Mouse (Mus musculus) liver, embryonic 16.5 days (tissue): ENCODE measurements around the gene Babam2. TPM values are rescaled to one million over a fixed set of nuclear protein-coding genes. Genes with fewer than 3 reads are reported as not detected.

Source experiments
- ATAC-seq: fragments of 200-750 bp; cut with Nextera tagmentation; 2 replicates; pipeline ENCODE4 v1.8.0; 2017; ENCODE audit warnings: low read depth, mild to moderate bottlenecking, moderate number of reproducible peaks, moderate library complexity
- H3K27ac ChIP-seq: fragments of 300-500 bp; sonication (generic); 2 replicates; pipeline ENCODE4 v1.5.1; 2014; ENCODE audit warnings: mild to moderate bottlenecking, low read length
- H3K27me3 ChIP-seq: fragments of 300-500 bp; sonication (generic); 2 replicates; pipeline ENCODE4 v1.6.1; 2014; ENCODE audit warnings: low read depth, low read length, mixed read lengths; ENCODE audit not compliant: control insufficient read depth, insufficient read depth
- H3K36me3 ChIP-seq: fragments of 300-500 bp; sonication (generic); 2 replicates; pipeline ENCODE4 v1.6.1; 2014; ENCODE audit warnings: mild to moderate bottlenecking; ENCODE audit not compliant: control insufficient read depth, insufficient read depth
- H3K4me1 ChIP-seq: fragments of 300-500 bp; sonication (generic); 2 replicates; pipeline ENCODE4 v1.6.1; 2014; ENCODE audit warnings: low read depth, low read length, mixed read lengths; ENCODE audit not compliant: control insufficient read depth
- H3K4me2 ChIP-seq: fragments of 300-500 bp; sonication (generic); 2 replicates; pipeline ENCODE4 v1.6.1; 2014; ENCODE audit warnings: low read depth, low read length, mixed read lengths
- H3K4me3 ChIP-seq: fragments of 300-500 bp; sonication (generic); 2 replicates; pipeline ENCODE4 v1.5.1; 2014; ENCODE audit warnings: low read depth, mild to moderate bottlenecking, low read length
- H3K9ac ChIP-seq: fragments of 300-500 bp; sonication (generic); 2 replicates; pipeline ENCODE4 v1.6.1; 2014; ENCODE audit warnings: low read depth, low read length
- H3K9me3 ChIP-seq: fragments of 300-500 bp; sonication (generic); replicated peaks from 2 replicates; pipeline ENCODE4 v1.6.1; 2016; ENCODE audit warnings: low read length; ENCODE audit not compliant: control insufficient read depth
- WGBS: fragments of 180-500 bp; shearing (Covaris S2); extraction: QIAGEN DNeasy Blood & Tissue Kit; methylation state at CpG from one replicate; pipeline ENCODE4 v1.1.7; 2014; ENCODE audit not compliant: insufficient replicate concordance; 5-methylcytosine and 5-hydroxymethylcytosine counted together
- polyA plus RNA-seq: library from polyadenylated mRNA; unstranded; fragments of >200 nt; fragmentation: Nextera tagmentation; extraction: Ambion mirVana; gene quantifications from 2 replicates; pipeline ENCODE4 v1.2.1, GENCODE M21; 2015

The Babam2 gene
- polyA plus RNA-seq, 1 experiment from 2014 or later = 32.4 TPM

DNA sequence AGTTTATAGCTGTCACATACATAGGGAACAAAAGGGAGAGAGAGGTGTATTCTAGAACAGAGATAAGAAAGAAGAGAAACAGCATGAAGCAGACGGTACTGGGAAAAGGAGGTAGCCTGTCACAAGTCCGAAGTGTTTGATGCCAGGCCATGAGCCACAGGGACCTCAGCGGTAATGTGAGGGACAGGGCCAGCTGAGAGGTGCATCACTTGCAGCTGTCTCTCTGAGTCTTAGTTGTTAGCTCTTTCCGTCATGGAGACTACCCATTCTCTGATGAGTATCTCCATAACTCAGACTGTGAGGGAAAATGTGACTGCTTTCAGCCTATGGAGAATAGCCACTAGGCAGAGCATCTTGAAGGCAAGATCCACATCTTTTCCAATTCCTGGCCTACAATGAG, 253.0 kb downstream of the Babam2 start:
- H3K4me2 ChIP-seq = no peak overlapping the region
- H3K27ac ChIP-seq = no peak overlapping the region
- H3K36me3 ChIP-seq = no peaks in the 10 kb centered on the region
- no peak overlapping the region for H3K9ac ChIP-seq
- H3K4me3 ChIP-seq = no peak overlapping the region
- H3K9me3 ChIP-seq = no peaks in the 10 kb centered on the region
- no peaks in the 10 kb centered on the region for H3K27me3 ChIP-seq
- no peak for ATAC-seq
- no peaks in the 10 kb centered on the region for H3K4me1 ChIP-seq
- WGBS = 78% methylated on average over 4 of the region's 4 CpGs

GRCm38 (mm10) chr5:31955184-31955583, 257.7 kb downstream of the Babam2 start:
- 68% methylated on average over 3 of the region's 3 CpGs for WGBS
- Histone ChIP-seq H3K27me3 (no peaks in the 10 kb centered on the region), H3K9me3 (no peaks in the 10 kb centered on the region), H3K36me3 (no peaks in the 10 kb centered on the region), H3K27ac (no peak overlapping the region), H3K4me2 (no peak overlapping the region), H3K9ac (no peak overlapping the region), H3K4me1 (no peaks in the 10 kb centered on the region), H3K4me3 (no peak overlapping the region)
- no peak for ATAC-seq

DNA sequence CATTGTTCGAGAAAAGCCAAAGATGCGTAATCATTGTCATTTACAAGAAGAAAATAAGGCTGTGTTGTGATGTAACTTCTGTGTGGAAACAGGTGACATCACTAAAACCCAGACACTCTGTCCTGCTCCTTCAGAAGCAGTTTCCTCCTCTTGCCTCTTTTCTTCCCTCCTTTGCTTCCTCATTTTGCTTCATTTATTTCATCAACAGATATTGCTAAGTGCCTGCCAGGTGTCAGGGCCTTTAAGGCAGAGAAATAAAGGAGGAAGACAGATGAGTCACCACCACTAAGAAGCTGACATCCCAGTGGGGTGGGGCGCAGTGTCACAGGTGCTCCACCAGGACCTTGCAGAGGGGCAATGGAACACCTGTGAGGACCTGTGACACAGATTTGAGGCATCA, 258.9 kb downstream of the Babam2 start:
- Histone ChIP-seq H3K36me3 (no peaks in the 10 kb centered on the region), H3K4me1 (no peaks in the 10 kb centered on the region), H3K27ac (no peak overlapping the region), H3K27me3 (no peaks in the 10 kb centered on the region), H3K9ac (no peak overlapping the region), H3K4me3 (no peak overlapping the region), H3K9me3 (no peaks in the 10 kb centered on the region), H3K4me2 (no peak overlapping the region)
- WGBS = 69% methylated on average over 3 of the region's 3 CpGs
- no peak for ATAC-seq

DNA sequence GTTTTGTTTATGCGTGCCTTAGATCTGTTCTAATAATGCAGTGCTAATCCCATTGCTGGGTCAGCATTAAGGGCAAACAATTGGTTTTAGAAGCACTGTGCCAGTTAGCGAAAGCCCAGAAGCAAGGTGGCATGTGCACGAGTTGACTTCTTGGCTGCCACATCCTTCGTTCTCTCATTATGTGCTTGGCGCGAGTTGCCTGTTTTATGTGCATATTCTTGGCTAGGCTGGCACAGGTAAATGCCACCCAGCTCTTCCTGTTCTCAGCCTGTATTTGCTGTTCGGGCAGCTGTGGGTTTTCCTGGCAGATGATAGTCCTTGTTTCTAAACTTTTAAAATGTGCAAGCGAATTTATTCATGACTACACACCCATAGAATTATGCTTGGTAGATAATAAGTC, 262.4 kb downstream of the Babam2 start:
- Histone ChIP-seq H3K27ac (no peak overlapping the region), H3K36me3 (no peaks in the 10 kb centered on the region), H3K4me1 (no peaks in the 10 kb centered on the region), H3K9me3 (no peaks in the 10 kb centered on the region), H3K4me3 (no peak overlapping the region), H3K4me2 (no peak overlapping the region), H3K27me3 (no peaks in the 10 kb centered on the region), H3K9ac (no peak overlapping the region)
- WGBS = 75% methylated on average over 8 of the region's 8 CpGs
- ATAC-seq = no peak

DNA sequence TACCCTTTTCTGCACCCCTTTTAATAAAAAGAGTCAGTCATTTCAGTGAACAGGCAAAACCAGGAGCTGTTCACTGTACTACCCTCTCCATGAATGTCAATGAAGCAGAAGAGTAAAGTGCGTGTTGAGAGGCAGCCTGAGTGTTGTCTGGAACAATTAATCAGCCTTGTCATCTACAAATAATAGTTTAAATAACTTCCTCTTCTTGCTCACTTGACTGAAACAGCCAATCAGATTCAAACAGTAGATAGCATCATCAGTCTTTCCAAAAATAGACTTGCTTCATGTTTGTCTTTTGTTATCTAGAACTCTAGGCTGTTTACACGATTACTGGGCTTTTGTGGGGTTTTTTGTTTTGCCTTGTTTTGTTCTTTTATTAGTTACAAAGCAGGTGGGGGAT, 263.9 kb downstream of the Babam2 start:
- H3K4me3 ChIP-seq = no peak overlapping the region
- no peak overlapping the region for H3K9ac ChIP-seq
- no peak overlapping the region for H3K27ac ChIP-seq
- no peak for ATAC-seq
- no peaks in the 10 kb centered on the region for H3K9me3 ChIP-seq
- no peak overlapping the region for H3K4me2 ChIP-seq
- H3K4me1 ChIP-seq = no peaks in the 10 kb centered on the region
- no peaks in the 10 kb centered on the region for H3K36me3 ChIP-seq
- H3K27me3 ChIP-seq = no peaks in the 10 kb centered on the region
- WGBS = 26% methylated on average over 2 of the region's 2 CpGs

DNA sequence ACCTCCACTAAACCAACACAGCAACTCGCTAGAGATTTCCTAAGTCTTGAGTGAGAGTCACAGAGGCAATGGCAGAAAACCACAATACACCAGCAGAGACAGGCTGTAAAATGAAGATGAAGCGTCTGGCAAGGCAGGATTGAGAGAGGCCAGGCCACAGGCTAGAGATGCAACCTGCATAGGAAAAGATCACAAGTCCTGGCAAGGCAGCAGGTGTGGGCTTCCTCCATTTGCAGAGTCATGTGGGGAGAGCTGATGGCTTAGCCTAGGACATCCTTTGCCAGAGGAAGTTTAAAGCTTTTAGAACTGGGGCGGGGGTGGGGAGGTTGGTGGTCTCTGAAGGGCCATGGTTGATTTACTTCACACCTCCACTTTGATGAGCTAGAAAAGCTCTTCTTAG, 264.9 kb downstream of the Babam2 start:
- Histone ChIP-seq H3K4me2 (no peak overlapping the region), H3K27ac (no peak overlapping the region), H3K36me3 (no peaks in the 10 kb centered on the region), H3K4me1 (no peaks in the 10 kb centered on the region), H3K4me3 (no peak overlapping the region), H3K9me3 (no peaks in the 10 kb centered on the region), H3K27me3 (no peaks in the 10 kb centered on the region), H3K9ac (no peak overlapping the region)
- ATAC-seq = no peak
- WGBS = 46% methylated on average over 3 of the region's 3 CpGs

- no peak overlapping the region for H3K4me3 ChIP-seq
- 78% methylated on average over 8 of the region's 8 CpGs for WGBS
These were observed 265.9 kb downstream of the Babam2 start for GRCm38 (mm10) chr5:31963352-31963751.

GRCm38 (mm10) chr5:31963851-31964250, 266.4 kb downstream of the Babam2 start:
- Histone ChIP-seq H3K9me3 (no peaks in the 10 kb centered on the region), H3K27ac (no peak overlapping the region), H3K4me3 (no peak overlapping the region), H3K27me3 (no peaks in the 10 kb centered on the region), H3K4me2 (no peak overlapping the region), H3K4me1 (no peaks in the 10 kb centered on the region), H3K9ac (no peak overlapping the region), H3K36me3 (no peaks in the 10 kb centered on the region)
- 65% methylated on average over 2 of the region's 2 CpGs for WGBS
- ATAC-seq = no peak

More at GRCm38 (mm10) chr5:31963352-31963751, 265.9 kb downstream of the Babam2 start:
- H3K9ac ChIP-seq = no peak overlapping the region
- ATAC-seq = no peak
- no peaks in the 10 kb centered on the region for H3K4me1 ChIP-seq
- H3K9me3 ChIP-seq = no peaks in the 10 kb centered on the region
- no peaks in the 10 kb centered on the region for H3K27me3 ChIP-seq
- H3K36me3 ChIP-seq = no peaks in the 10 kb centered on the region
- H3K27ac ChIP-seq = no peak overlapping the region
- H3K4me2 ChIP-seq = no peak overlapping the region

DNA sequence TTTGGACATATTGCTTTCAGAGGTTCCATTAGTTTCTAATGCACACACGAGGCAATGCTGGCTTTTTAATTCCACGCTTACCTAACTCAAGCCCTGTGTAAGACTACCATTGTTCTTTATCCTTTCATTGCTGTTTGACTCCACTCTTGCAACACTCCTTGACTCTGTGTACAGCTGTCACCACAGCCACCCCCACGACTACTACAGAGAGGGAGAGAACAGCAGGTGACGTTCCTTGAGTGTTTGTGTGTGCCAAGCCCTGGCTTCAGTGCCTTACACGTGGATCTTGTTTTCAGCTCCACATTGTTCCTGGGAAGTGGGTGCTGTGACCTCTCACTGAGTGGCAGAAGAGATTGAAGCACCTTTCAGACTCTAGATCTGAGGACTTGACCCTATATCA, 269.3 kb downstream of the Babam2 start:
- no peak overlapping the region for H3K9ac ChIP-seq
- ATAC-seq = no peak
- WGBS = 61% methylated on average over 5 of the region's 5 CpGs
- no peaks in the 10 kb centered on the region for H3K27me3 ChIP-seq
- no peaks in the 10 kb centered on the region for H3K36me3 ChIP-seq
- H3K9me3 ChIP-seq = no peaks in the 10 kb centered on the region
- H3K4me1 ChIP-seq = no peaks in the 10 kb centered on the region
- H3K4me3 ChIP-seq = no peak overlapping the region
- no peak overlapping the region for H3K27ac ChIP-seq
- no peak overlapping the region for H3K4me2 ChIP-seq

DNA sequence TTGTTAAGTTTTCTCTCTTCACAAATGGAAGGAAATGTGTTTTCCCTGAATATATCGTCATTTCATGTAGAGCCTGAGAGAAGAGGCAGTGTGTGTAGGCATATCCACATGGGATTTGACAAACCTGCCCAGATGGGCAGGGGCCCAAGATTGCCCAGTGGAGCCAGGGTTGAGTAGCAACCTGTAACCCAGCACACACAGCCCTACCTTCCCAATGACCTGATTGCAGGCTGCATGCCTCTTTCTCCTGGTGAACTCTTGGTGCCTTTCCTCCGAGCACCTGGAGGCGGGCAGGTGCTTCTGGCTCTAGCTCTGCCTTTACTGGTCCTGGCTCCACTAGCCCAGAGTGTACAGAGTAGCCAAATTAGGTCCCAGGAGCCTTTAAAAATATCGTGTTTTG, 270.0 kb downstream of the Babam2 start:
- no peak overlapping the region for H3K4me2 ChIP-seq
- no peaks in the 10 kb centered on the region for H3K4me1 ChIP-seq
- H3K9ac ChIP-seq = no peak overlapping the region
- no peaks in the 10 kb centered on the region for H3K36me3 ChIP-seq
- 52% methylated on average over 4 of the region's 4 CpGs for WGBS
- peak overlapping the region; percentile 63 for H3K27ac ChIP-seq
- no peaks in the 10 kb centered on the region for H3K9me3 ChIP-seq
- no peak for ATAC-seq
- no peak overlapping the region for H3K4me3 ChIP-seq
- H3K27me3 ChIP-seq = no peaks in the 10 kb centered on the region
